Mouse (Mus musculus): ENCODE results near the gene Espn.

DNA sequence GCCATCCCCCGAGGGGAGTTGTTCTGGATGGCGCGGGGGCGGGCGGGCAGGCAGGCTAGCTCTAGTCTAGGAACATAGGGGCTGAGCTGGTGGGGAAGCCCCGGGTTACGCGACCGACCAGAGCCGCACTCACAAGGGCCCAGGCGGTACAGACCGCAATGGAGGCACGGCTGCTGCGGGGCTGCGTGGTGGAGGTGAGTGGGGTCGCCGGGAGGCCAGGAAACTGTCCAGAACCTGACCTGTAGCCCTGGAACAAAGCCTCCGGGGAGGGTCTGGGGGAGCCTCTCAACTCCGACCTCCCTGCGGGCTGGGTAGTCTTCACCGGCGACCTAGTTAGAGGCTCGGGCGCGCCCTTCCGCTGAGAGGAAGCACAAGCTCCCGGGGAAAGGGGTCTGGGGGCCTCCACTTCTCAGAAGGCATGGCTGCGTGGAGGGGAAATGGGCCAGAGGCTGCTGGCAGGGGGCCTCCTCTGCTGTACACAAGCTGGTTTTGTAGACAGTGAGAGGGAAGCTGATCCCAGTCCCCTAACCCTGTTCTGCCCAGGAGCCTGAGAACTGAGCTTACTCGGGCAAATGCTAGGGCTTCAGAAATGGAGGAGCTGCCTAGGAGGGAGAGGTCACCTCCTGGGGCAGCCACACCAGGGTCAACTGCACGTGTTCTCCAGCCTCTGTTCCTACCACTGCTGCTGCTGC lies 36.1 kb downstream of the Espn start, which contains the start of gene Tnfrsf25:
- TF ChIP-seq CTCF (IDR thresholded peaks at IDR 0.05; ENCODE audit: low read depth, low read length) (no peak), GATA1 (IDR thresholded peaks at IDR 0.05; ENCODE audit: borderline replicate concordance, low read length) (no peak), GATA2 (IDR thresholded peaks at IDR 0.05; ENCODE audit: borderline replicate concordance, low read depth, low read length) (no peak), POLR2AphosphoS5 (IDR thresholded peaks at IDR 0.05; ENCODE audit: insufficient replicate concordance, low read depth, low read length) (no peak), TAL1 (conservative IDR thresholded peaks at IDR 0.05; ENCODE audit: low read depth, low read length) (no peak)

Measured in G1E (cell line).